Mouse (Mus musculus) liver, embryonic 15.5 days (tissue): Measurements from ENCODE around the gene Acaa1a. TPM values are rescaled to one million over a fixed set of nuclear protein-coding genes. Genes with fewer than 3 reads are reported as not detected.

Source experiments
- ATAC-seq: fragments of 200-750 bp; cut with Nextera tagmentation; 2 replicates; pipeline ENCODE4 v1.8.0; 2017; ENCODE audit warnings: moderate number of reproducible peaks, mild to moderate bottlenecking, moderate library complexity; ENCODE audit not compliant: insufficient read depth
- H3K27ac ChIP-seq: fragments of 300-500 bp; sonication (generic); replicated peaks from 2 replicates; pipeline ENCODE4 v1.5.1; 2015; ENCODE audit warnings: mild to moderate bottlenecking, inconsistent platforms
- H3K27me3 ChIP-seq: fragments of 300-500 bp; sonication (generic); 2 replicates; pipeline ENCODE4 v1.6.1; 2015; ENCODE audit warnings: mild to moderate bottlenecking, inconsistent platforms
- H3K36me3 ChIP-seq: fragments of 300-500 bp; sonication (generic); replicated peaks from 2 replicates; pipeline ENCODE4 v1.6.1; 2015; ENCODE audit warnings: moderate library complexity, mild to moderate bottlenecking, inconsistent platforms
- H3K4me1 ChIP-seq: fragments of 300-500 bp; sonication (generic); replicated peaks from 2 replicates; pipeline ENCODE4 v1.6.1; 2015; ENCODE audit warnings: inconsistent platforms
- H3K4me2 ChIP-seq: fragments of 300-500 bp; sonication (generic); 2 replicates; pipeline ENCODE4 v1.6.1; 2015; ENCODE audit warnings: moderate library complexity, mild to moderate bottlenecking, inconsistent platforms
- H3K4me3 ChIP-seq: fragments of 300-500 bp; sonication (generic); replicated peaks from 2 replicates; pipeline ENCODE4 v1.5.1; 2015; ENCODE audit warnings: mild to moderate bottlenecking, inconsistent platforms
- H3K9ac ChIP-seq: fragments of 300-500 bp; sonication (generic); 2 replicates; pipeline ENCODE4 v1.6.1; 2015; ENCODE audit warnings: moderate library complexity, mild to moderate bottlenecking, inconsistent platforms
- H3K9me3 ChIP-seq: fragments of 300-500 bp; sonication (generic); replicated peaks from 2 replicates; pipeline ENCODE4 v1.6.1; 2016; ENCODE audit warnings: inconsistent platforms
- WGBS: fragments of 180-500 bp; shearing (Covaris S2); methylation state at CpG from one replicate; pipeline ENCODE4 v1.1.7; 2015; ENCODE audit warnings: mixed read lengths; ENCODE audit not compliant: insufficient replicate concordance; 5-methylcytosine and 5-hydroxymethylcytosine counted together
- polyA plus RNA-seq: library from polyadenylated mRNA; unstranded; fragments of >200 nt; fragmentation: Nextera tagmentation; extraction: Ambion mirVana; gene quantifications from 2 replicates; pipeline ENCODE4 v1.2.1, GENCODE M21; 2015

The Acaa1a gene
- polyA plus RNA-seq, 1 experiment from 2014 or later, result 42.4 TPM

GRCm38 (mm10) chr9:119390214-119390613, 50.7 kb downstream of the Acaa1a start:
- Histone ChIP-seq H3K36me3 (no peaks in the 10 kb centered on the region), H3K4me1 (no peaks in the 10 kb centered on the region), H3K4me2 (no peak overlapping the region), H3K9ac (no peak overlapping the region), H3K27ac (no peak overlapping the region), H3K9me3 (no peaks in the 10 kb centered on the region), H3K27me3 (no peaks in the 10 kb centered on the region), H3K4me3 (no peak overlapping the region)
- no peak for ATAC-seq
- 70% methylated on average over 2 of the region's 2 CpGs for WGBS

GRCm38 (mm10) chr9:119394808-119395207, 55.3 kb downstream of the Acaa1a start:
- Histone ChIP-seq H3K27me3 (no peaks in the 10 kb centered on the region), H3K27ac (no peak overlapping the region), H3K4me2 (no peak overlapping the region), H3K9ac (no peak overlapping the region), H3K4me1 (no peaks in the 10 kb centered on the region), H3K9me3 (no peaks in the 10 kb centered on the region), H3K4me3 (no peak overlapping the region), H3K36me3 (no peaks in the 10 kb centered on the region)
- WGBS, result 45% methylated on average over 1 of the region's 1 CpGs
- no peak for ATAC-seq

Other genes starting within 250 kb of the Acaa1a start
- 1.2 and 1.8 TPM in 2 replicates for gene Plcd1, start 246.2 kb upstream of the Acaa1a start, polyA plus RNA-seq
- gene Dlec1, start 237.2 kb upstream of the Acaa1a start, polyA plus RNA-seq, result 0.06 TPM in 1 of 2 replicates, not detected in the other
- gene Acaa1b, start 182.6 kb upstream of the Acaa1a start, polyA plus RNA-seq, result 19.0 and 24.7 TPM in 2 replicates
- not detected in 2 replicates for gene Gm47289, start 180.5 kb upstream of the Acaa1a start, polyA plus RNA-seq
- gene Slc22a13, start 130.6 kb upstream of the Acaa1a start, polyA plus RNA-seq, result not detected in 2 replicates
- 4.8 and 5.6 TPM in 2 replicates for gene Oxsr1, start 17.2 kb upstream of the Acaa1a start, polyA plus RNA-seq
- gene Myd88, start 1.7 kb downstream of the Acaa1a start, polyA plus RNA-seq, result 15.3 and 17.0 TPM in 2 replicates
- gene Xylb, start 17.7 kb downstream of the Acaa1a start, polyA plus RNA-seq, result 3.7 and 3.8 TPM in 2 replicates
- gene Slc22a14, start 25.9 kb downstream of the Acaa1a start, polyA plus RNA-seq, result 0.07 TPM in 1 of 2 replicates, not detected in the other
- gene Acvr2b, start 62.4 kb downstream of the Acaa1a start, polyA plus RNA-seq, result 3.2 and 3.6 TPM in 2 replicates
- 5.8 and 6.6 TPM in 2 replicates for gene Exog, start 105.3 kb downstream of the Acaa1a start, polyA plus RNA-seq
- gene Scn5a, start 239.3 kb downstream of the Acaa1a start, polyA plus RNA-seq, result 0.03 and 0.05 TPM in 2 replicates